Mouse (Mus musculus) left cerebral cortex, adult 18-20 months (tissue): ENCODE results near the gene Cnksr3. TPM values are rescaled to one million over a fixed set of nuclear protein-coding genes. Genes with fewer than 3 reads are reported as not detected.
A peak's percentile ranks its signal among the peaks of the same experiment; 100 is the strongest.

ENCODE experiments used
- DNase-seq, 2 experiments: peaks; one replicate each; pipeline ENCODE4 v3.0.0; 2021 to 2022; ENCODE audit warnings: low spot score in 2 of 2, mixed read lengths in 1 of 2
- total RNA-seq, 2 experiments: library from RNA; stranded (reverse); gene quantifications; 2 replicates each; pipeline ENCODE4 v1.2.3; 2021

Gene Cnksr3
- total RNA-seq, 2 experiments from 2014 or later: 3.6 to 3.8 TPM

- no peak for DNase-seq
These were observed 134.1 kb downstream of the Cnksr3 start for GRCm38 (mm10) chr10:7077971-7078370.

DNA sequence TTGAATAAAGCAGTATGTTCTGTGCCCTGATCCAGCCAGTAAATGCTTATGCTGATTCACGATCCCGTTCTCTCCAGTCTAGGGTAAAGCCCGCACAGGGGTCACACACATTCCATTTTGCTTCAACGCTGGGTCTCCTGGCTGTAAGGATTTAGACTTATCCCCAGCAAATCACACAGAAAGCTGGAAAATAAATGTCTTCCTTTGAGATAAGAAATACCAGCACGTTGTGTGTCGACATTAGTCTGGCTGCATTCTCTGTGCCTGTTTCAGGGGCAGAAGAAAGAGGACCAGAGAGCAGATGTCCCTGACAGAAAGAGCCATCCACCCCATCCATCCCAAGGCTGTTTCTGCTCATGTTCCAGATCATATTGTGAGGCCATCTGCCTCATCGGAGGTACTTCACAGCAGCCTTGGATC lies 134.6 kb downstream of the Cnksr3 start:
- DNase-seq: no peak

- DNase-seq: no peak
These were observed 135.3 kb downstream of the Cnksr3 start for GRCm38 (mm10) chr10:7076662-7077211.

DNA sequence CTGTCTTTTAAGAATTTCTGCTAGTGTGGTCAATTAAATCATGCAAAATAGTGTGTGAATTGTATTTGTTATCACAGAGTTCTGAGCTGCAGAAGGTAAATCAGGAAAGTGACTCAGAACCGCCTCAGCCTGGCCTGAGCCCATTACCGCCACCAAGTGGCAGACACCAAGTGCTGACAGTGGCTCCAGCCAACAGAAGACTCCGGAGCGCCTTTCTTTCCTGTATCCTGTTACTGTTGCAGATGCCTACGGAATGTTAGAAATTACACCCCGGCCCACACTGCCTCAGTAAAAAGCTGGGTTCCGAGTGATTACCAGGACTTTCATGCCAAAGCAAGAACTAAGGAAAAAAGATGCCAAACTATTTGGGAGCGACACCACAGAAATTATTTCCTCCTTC lies 135.8 kb downstream of the Cnksr3 start:
- DNase-seq: peak; percentile 81 to 92

- no peak for DNase-seq
These were observed 136.4 kb downstream of the Cnksr3 start for GRCm38 (mm10) chr10:7075661-7076060.

- no peak for DNase-seq
These were observed 137.8 kb downstream of the Cnksr3 start for GRCm38 (mm10) chr10:7074231-7074630.

- no peak for DNase-seq
These were observed 141.1 kb downstream of the Cnksr3 start for GRCm38 (mm10) chr10:7070924-7071323.

GRCm38 (mm10) chr10:7070100-7070835 lies 141.8 kb downstream of the Cnksr3 start:
- no peak for DNase-seq

DNA sequence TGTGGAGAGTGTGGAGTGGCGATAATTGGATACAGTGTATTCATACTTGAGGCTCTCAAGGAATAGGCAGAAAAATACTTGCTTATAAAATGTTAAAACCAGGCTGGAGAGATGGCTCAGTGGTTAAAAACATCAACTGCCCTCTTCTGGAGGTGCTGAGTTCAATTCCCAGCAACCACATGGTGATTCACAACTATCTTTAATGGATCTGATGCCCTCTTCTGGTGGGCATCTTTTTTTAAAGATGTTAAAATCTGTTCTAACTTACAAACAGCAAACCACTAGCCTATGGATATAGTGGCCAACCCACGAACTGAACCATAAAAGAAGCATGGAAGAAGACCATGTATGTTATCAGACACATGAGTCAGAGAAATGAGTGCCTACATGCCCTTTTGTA lies 142.9 kb downstream of the Cnksr3 start:
- DNase-seq: no peak

Other genes starting within 250 kb of the Cnksr3 start
- gene Ipcef1, start 159.8 kb downstream of the Cnksr3 start, total RNA-seq: 100 to 1,000 TPM in 1 of 2 experiments, 10 to 100 TPM in 1; 95.5 to 103 TPM